Mouse (Mus musculus) embryonic facial prominence, embryonic 13.5 days (tissue): Measurements from ENCODE around the gene Tlcd1. TPM values are rescaled to one million over a fixed set of nuclear protein-coding genes. Genes with fewer than 3 reads are reported as not detected.

Source experiments
- ATAC-seq: fragments of 200-750 bp; cut with Nextera tagmentation; 2 replicates; pipeline ENCODE4 v1.8.0; 2017; ENCODE audit warnings: low read depth; ENCODE audit not compliant: insufficient number of reproducible peaks, insufficient read depth, low FRiP score, low TSS enrichment
- H3K27ac ChIP-seq: fragments of 300-500 bp; sonication (generic); 2 replicates; pipeline ENCODE4 v1.5.1; 2015; ENCODE audit warnings: moderate library complexity, mild to moderate bottlenecking, inconsistent platforms
- H3K27me3 ChIP-seq: fragments of 300-500 bp; sonication (generic); 2 replicates; pipeline ENCODE4 v1.6.1; 2015; ENCODE audit warnings: mild to moderate bottlenecking, inconsistent platforms
- H3K36me3 ChIP-seq: fragments of 300-500 bp; sonication (generic); 2 replicates; pipeline ENCODE4 v1.6.1; 2015; ENCODE audit warnings: mild to moderate bottlenecking, inconsistent platforms
- H3K4me1 ChIP-seq: fragments of 300-500 bp; sonication (generic); 2 replicates; pipeline ENCODE4 v1.6.1; 2015; ENCODE audit warnings: inconsistent platforms
- H3K4me2 ChIP-seq: fragments of 300-500 bp; sonication (generic); 2 replicates; pipeline ENCODE4 v1.6.1; 2015; ENCODE audit warnings: moderate library complexity, mild to moderate bottlenecking, inconsistent platforms
- H3K4me3 ChIP-seq: fragments of 300-500 bp; sonication (generic); 2 replicates; pipeline ENCODE4 v1.5.1; 2015; ENCODE audit warnings: mild to moderate bottlenecking, inconsistent platforms
- H3K9ac ChIP-seq: fragments of 300-500 bp; sonication (generic); 2 replicates; pipeline ENCODE4 v1.6.1; 2015; ENCODE audit warnings: mild to moderate bottlenecking, inconsistent platforms
- H3K9me3 ChIP-seq: fragments of 300-500 bp; sonication (generic); 2 replicates; pipeline ENCODE4 v1.6.1; 2016; ENCODE audit warnings: inconsistent platforms
- WGBS: fragments of 180-500 bp; shearing (Covaris S2); methylation state at CpG from one replicate; pipeline ENCODE4 v1.1.7; 2015; ENCODE audit warnings: mixed read lengths; 5-methylcytosine and 5-hydroxymethylcytosine counted together
- polyA plus RNA-seq: library from polyadenylated mRNA; unstranded; fragments of >200 nt; fragmentation: Nextera tagmentation; extraction: Ambion mirVana; gene quantifications from 2 replicates; pipeline ENCODE4 v1.2.1, GENCODE M21; 2015

Gene Tlcd1
- polyA plus RNA-seq, 1 experiment from 2014 or later, result 15.4 TPM

DNA sequence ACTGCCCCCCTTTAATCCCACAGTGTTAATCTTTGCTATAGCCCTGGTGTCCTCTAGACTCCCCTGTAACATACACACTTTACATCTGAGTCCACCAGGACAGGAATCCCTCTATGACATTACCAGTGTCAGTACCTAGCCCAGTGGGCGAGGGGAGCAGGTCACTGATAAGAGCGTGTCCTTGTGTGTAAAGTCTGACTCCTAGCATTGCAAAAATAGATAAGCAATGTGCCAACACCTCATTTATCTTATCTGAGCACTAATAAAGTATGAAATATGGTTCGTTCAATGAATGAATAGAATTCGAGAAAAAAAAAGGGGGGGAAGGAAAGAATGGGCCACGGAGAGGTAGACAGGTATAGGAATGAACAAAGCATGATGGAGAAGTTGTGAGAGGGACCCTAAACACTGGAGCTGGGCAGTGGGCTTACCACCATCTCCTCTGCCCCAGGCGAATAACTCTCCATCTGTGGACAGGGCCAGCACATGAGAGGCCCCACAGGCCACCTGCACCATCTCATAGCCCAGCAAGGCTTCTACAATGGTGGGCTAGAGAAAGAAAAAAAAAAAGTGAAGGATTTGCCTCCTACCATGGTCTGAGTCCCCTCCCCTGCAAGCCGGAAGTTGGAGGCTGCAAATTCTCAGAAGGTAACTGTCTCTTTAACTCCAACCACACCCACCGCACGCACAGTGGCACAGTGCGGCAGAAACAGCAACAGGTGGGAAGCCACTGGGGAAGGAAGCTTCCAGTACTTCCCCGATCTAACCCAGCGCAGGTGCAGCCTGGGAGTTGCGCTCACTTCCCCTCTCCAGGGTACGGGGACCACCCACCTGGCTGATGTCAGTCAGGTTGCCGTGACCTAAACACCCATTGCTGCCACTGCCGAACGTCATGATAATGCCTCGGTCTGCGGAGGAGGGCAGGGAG lies 7.7 kb upstream of the Tlcd1 start:
- Histone ChIP-seq H3K27ac (no peak overlapping the region), H3K27me3 (no peaks in the 10 kb centered on the region), H3K4me1 (peaks cover 18% of the 10 kb centered on the region), H3K9ac (no peak overlapping the region), H3K36me3 (0 out of 2 replicates have a peak, but pooled peaks cover 6% of the 10 kb centered on the region), H3K9me3 (no peaks in the 10 kb centered on the region), H3K4me3 (no peak overlapping the region), H3K4me2 (no peak overlapping the region)
- WGBS, result 49% methylated on average over 19 of the region's 19 CpGs
- no peak for ATAC-seq

DNA sequence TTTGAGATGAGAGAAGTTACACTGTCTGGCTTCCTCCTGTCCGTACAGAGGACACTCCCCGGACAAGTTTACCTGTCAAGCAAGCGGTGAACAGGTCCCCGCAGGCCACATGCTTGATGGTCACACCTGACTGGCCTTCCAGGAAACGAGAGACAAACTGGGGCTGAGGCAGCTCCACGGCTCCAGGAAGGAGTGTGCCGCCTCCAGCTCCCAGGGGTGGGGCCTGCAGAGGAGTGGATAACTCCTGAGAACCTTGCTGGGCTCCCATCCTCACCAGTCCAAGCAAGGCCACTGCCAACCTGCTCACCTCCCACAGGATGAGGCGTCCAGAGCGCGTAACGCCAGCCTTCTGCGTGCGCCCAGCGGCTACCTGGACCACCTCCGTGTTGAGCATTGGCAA lies 6.2 kb upstream of the Tlcd1 start:
- Histone ChIP-seq H3K4me1 (peaks cover 21% of the 10 kb centered on the region), H3K36me3 (0 out of 2 replicates have a peak, but pooled peaks cover 6% of the 10 kb centered on the region), H3K27me3 (no peaks in the 10 kb centered on the region), H3K4me3 (no peak overlapping the region), H3K27ac (no peak overlapping the region), H3K9ac (no peak overlapping the region), H3K9me3 (no peaks in the 10 kb centered on the region), H3K4me2 (no peak overlapping the region)
- ATAC-seq, result no peak
- 88% methylated on average over 15 of the region's 15 CpGs for WGBS

DNA sequence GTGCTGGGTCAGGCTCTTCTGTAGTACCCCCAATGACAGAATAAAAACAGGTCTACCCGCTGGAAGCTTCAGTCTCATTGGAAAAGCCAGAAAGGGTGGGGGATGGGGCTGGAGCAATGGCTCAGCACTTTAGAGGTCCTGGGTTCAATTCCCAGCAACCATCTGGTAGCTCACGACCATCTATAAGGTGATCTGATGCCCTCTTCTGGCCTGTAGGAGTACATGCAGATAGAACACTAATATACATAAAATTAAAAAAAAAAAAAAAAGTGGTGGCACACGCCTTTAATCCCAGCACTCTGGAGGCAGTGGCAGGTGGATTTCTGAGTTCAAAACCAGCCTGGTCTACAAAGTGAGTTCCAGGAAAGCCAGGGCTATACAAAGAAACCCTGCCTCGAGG lies 5.2 kb upstream of the Tlcd1 start:
- Histone ChIP-seq H3K36me3 (0 out of 2 replicates have a peak, but pooled peaks cover 6% of the 10 kb centered on the region), H3K9me3 (no peaks in the 10 kb centered on the region), H3K4me1 (peaks cover 18% of the 10 kb centered on the region), H3K9ac (no peak overlapping the region), H3K27me3 (no peaks in the 10 kb centered on the region), H3K4me2 (no peak overlapping the region), H3K4me3 (no peak overlapping the region), H3K27ac (no peak overlapping the region)
- ATAC-seq, result no peak
- 79% methylated on average over 4 of the region's 4 CpGs for WGBS

DNA sequence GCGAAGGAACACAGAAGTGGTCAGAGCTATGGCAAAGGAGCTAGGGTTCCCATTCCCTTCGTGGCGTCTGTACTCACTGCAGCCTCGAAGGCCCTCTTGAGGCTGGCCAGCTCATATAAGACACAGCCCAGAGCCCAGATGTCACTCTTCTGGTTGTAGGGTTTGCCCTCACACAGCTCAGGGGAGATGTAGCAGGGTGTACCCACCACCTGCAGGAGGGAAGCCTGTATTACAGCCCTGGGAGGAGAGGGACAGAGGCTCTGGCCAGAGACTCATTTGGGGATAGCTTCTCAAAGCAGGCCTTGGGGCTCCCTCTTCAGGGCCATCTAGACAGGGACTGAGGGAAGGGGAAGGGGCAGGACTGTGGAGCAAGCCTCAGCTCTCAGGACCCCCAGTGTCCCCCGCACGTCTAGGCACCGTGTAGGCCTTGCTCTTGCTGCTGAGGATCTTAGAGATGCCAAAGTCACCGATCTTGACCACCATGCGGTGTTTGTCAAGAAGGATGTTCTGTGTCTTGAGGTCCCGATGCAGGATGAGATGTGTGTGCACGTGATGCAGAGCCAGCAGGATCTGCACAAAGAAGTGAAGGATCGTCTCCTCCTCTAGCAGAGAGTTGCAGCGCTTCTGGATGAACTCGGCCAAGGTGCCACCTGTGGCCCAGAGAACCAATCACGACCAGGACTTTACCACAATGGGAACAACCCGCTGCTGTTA lies 4.3 kb upstream of the Tlcd1 start:
- no peak overlapping the region; the same call in 1 of the 2 replicates for H3K9ac ChIP-seq
- H3K9me3 ChIP-seq, result no peaks in the 10 kb centered on the region
- no peaks in the 10 kb centered on the region for H3K27me3 ChIP-seq
- 82% methylated on average over 16 of the region's 16 CpGs for WGBS
- ATAC-seq, result no peak
- H3K4me1 ChIP-seq, result peaks cover 15% of the 10 kb centered on the region
- H3K4me3 ChIP-seq, result no peak overlapping the region
- 0 out of 2 replicates have a peak, but pooled peaks cover 6% of the 10 kb centered on the region for H3K36me3 ChIP-seq
- no peak overlapping the region for H3K27ac ChIP-seq
- no peak overlapping the region for H3K4me2 ChIP-seq

DNA sequence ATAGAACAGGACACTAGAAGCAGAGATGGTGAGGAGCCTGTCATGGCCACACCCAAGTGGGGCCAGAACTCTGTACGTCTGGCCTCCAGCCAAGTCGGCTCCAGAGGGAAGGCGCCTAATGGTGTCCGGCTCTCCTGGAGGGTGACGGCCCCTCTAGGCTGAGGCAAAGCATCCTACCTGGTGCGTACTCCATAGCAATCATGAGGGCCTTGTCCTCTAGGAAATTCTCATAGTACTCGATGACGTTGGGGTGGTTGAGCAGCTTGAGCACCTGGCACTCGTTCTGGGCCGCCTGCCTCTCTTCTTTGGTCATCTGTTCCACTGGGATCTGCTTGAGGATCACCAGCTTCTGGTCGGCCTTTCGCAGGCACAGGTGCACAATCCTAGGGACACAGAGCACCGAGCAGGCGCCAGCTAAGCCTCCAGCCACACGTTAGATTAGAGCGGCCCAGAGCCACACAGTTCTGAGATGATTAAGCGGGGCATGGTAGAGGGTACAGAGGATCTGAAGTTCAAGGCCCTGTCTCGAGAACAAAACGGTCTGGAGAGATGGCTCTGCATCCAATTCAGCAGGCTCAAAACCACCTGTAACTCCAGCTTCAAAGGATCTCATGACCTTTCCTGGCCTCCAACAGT lies 3.6 kb upstream of the Tlcd1 start:
- Histone ChIP-seq H3K36me3 (0 out of 2 replicates have a peak, but pooled peaks cover 6% of the 10 kb centered on the region), H3K27me3 (no peaks in the 10 kb centered on the region), H3K4me3 (no peak overlapping the region), H3K9ac (peak overlapping the region; percentile 2; the same call in 1 of the 2 replicates), H3K4me1 (peaks cover 21% of the 10 kb centered on the region), H3K9me3 (no peaks in the 10 kb centered on the region), H3K27ac (no peak overlapping the region), H3K4me2 (no peak overlapping the region)
- WGBS, result 80% methylated on average over 19 of the region's 19 CpGs
- ATAC-seq, result no peak

DNA sequence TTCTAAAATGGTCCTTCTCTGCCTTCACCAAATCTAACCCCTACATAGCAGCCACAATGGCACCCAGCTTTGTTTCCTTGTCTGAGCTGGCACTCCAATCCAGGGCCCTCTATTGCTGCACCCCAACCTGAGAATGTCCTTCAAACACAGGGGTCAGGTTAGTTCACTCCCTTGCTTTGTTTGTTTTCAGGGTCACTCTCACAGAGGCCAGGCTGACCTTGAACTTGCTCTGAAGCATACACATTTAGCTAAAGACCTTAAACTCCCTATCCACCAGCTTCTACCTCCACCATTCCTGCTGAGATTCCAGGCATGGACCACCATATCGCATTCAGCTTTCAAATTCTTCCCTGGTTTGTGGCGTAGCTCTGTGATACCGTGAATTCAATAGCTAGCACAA lies 2.0 kb upstream of the Tlcd1 start:
- no peak for ATAC-seq

DNA sequence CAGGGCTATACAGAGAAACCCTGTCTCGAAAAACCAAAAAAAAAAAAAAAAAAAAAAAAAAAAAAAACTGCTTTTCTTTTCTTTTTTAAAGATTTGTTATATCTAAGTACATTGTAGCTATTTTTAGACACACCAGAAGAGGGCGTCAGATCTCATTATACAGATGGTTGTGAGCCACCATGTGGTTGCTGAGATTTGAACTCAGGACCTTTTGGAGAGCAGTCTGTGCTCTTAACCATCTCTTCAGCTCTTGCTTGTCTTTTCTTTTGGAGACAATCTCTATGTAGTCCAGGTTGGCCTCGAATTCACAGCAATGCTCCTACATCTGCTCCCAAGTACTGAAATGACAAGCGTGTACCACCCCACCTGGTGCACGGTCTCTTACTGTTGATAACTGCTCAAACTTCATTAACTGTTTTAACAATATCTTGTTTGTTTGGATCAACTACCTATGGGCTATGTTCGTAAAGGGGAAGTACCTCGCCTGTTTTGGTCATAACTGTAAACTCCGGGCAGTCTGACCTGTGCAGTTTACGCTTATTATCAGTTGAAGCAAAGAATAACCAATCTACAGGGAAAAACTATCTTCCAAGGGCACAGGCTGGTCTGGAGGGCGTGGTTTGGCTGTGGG lies 625 bp upstream of the Tlcd1 start:
- Histone ChIP-seq H3K27ac (peak overlapping the region; percentile 96), H3K9me3 (no peaks in the 10 kb centered on the region), H3K4me3 (peak overlapping the region; percentile 62), H3K9ac (peak overlapping the region; percentile 77), H3K36me3 (peaks cover 25% of the 10 kb centered on the region), H3K4me2 (peak overlapping the region; percentile 77), H3K4me1 (peaks cover 38% of the 10 kb centered on the region), H3K27me3 (no peaks in the 10 kb centered on the region)
- ATAC-seq, result no peak
- 3% methylated on average over 9 of the region's 10 CpGs for WGBS

More for the DNA sequence above, 2.0 kb upstream of the Tlcd1 start:
- Histone ChIP-seq H3K4me3 (no peak overlapping the region), H3K4me1 (peaks cover 24% of the 10 kb centered on the region), H3K4me2 (no peak overlapping the region), H3K9me3 (no peaks in the 10 kb centered on the region), H3K36me3 (peaks cover 11% of the 10 kb centered on the region), H3K9ac (0 out of 2 replicates have a peak overlapping the region, but pooled peaks have one; percentile 21), H3K27ac (no peak overlapping the region), H3K27me3 (no peaks in the 10 kb centered on the region)
- 88% methylated on average over 3 of the region's 3 CpGs for WGBS

DNA sequence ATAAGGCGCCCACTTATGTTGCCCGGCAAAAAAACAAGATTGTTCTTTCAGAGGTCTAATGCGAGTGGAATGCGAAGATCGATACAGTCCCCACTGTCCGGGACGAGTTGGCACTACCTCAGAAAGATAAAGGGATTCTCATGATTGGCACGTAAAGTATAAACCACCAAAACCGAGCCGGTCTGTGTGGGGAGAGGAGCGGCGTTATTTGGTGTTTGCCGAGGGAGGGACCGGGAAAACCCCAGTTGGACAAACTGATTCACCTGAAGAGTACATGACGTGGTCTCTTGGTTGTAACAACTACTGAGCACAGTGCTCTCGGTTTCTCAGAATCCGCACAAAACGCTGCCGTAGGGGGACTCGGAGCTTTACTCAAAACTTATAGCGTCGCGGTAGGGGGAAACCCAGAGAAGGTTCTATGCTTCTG lies 407 bp downstream of the Tlcd1 start:
- ATAC-seq, result no peak
- H3K36me3 ChIP-seq, result peaks cover 32% of the 10 kb centered on the region
- H3K27me3 ChIP-seq, result no peaks in the 10 kb centered on the region
- H3K9ac ChIP-seq, result peak overlapping the region; percentile 77
- peak overlapping the region; percentile 77 for H3K4me2 ChIP-seq
- no peaks in the 10 kb centered on the region for H3K9me3 ChIP-seq
- H3K27ac ChIP-seq, result peak overlapping the region; percentile 96; the same call in 1 of the 2 replicates
- peak overlapping the region; percentile 62 for H3K4me3 ChIP-seq
- peaks cover 45% of the 10 kb centered on the region for H3K4me1 ChIP-seq
- under 1% methylated on average over 23 of the region's 23 CpGs for WGBS

DNA sequence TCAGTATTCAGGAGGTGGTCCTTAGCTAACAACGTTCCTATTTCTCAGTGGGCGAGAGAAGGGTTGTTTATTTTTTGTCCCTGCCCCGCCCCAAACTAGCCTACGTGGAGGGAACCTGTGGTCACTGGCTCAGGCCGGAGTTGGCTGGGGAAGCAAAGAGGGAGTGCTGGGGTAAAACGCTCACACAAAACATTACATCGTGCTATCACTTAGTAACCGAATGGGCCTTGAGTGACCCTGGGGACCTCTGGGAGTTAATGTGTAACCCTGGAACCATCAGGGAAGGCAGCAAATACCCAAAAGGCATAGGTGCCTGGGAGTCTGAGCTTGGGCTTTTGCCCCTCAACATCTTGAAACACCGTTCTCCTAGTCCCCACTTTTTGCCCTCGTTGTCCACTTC lies 926 bp downstream of the Tlcd1 start:
- 2% methylated on average over 10 of the region's 10 CpGs for WGBS
- Histone ChIP-seq H3K27ac (peak overlapping the region; percentile 96), H3K4me2 (peak overlapping the region; percentile 77), H3K9me3 (no peaks in the 10 kb centered on the region), H3K9ac (peak overlapping the region; percentile 77), H3K36me3 (peaks cover 32% of the 10 kb centered on the region), H3K27me3 (no peaks in the 10 kb centered on the region), H3K4me1 (peaks cover 50% of the 10 kb centered on the region), H3K4me3 (peak overlapping the region; percentile 62)
- no peak for ATAC-seq

DNA sequence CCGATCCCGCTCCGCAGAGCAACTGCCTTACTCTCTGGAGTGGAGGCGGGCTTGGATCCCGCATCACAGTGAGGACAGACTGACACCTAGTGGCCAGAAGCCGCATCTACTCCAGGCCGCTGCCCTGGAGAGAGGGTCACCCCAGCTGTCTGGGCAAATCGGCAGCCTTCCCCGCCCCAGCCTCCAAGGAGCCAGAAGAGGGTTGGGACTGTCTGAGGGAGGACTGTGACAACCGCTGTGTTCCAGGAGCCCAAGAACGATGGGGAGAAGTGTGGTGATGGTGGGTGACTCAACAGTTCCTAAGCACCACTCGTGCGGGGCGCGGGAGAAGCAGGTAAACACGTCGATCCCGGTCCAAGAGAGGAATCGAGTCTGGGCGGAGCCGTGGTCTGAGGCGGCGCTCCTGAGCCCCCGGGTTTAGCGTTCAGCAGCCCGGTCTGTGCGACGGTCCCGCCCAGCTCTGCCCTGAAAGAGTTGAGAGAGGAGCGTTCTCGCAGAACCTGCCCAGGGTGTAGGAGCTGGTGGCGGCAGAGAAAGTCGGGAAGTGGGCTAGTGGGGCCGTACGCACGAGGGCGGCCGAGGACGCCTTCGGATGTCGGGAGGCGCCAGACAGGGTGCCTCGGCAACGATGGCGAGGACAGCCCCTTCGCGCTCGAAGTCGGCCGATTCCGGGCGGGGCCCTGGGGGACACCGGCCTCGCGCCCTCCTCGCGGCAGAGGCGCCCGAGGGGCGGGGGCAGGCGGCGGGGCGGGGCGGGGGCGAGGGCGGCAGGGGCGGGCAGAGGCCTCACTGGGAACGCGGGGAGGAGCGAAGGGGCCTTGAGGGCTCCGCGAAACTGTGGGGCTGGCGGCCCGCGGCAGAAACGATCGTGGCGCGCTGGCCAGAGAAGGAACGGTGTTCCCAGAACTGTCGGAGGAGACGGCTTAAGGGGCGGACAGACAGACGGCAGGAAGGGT lies 1.7 kb downstream of the Tlcd1 start:
- WGBS, result under 1% methylated on average over 82 of the region's 84 CpGs

More for the DNA sequence above, 1.7 kb downstream of the Tlcd1 start:
- H3K36me3 ChIP-seq, result peaks cover 32% of the 10 kb centered on the region
- H3K4me1 ChIP-seq, result peaks cover 50% of the 10 kb centered on the region
- H3K9me3 ChIP-seq, result no peaks in the 10 kb centered on the region
- peak; percentile 70 for ATAC-seq
- peak overlapping the region; percentile 77 for H3K9ac ChIP-seq
- H3K27ac ChIP-seq, result peak overlapping the region; percentile 96
- H3K27me3 ChIP-seq, result no peaks in the 10 kb centered on the region
- H3K4me3 ChIP-seq, result peak overlapping the region; percentile 62
- peak overlapping the region; percentile 77 for H3K4me2 ChIP-seq
